Mouse (Mus musculus) C2C12 (cell line): ENCODE measurements around the gene Ubox5. TPM values are rescaled to one million over a fixed set of nuclear protein-coding genes. Genes with fewer than 3 reads are reported as not detected.

Source experiments
- H3K27me3 ChIP-seq: one replicate; pipeline ENCODE4 v1.6.1; 2011; ENCODE audit not compliant: control insufficient read depth, insufficient read depth, insufficient read length
- H3K36me3 ChIP-seq: one replicate; pipeline ENCODE4 v1.6.1; 2011; ENCODE audit not compliant: control insufficient read depth, insufficient read depth
- H3K4me3 ChIP-seq: one replicate; pipeline ENCODE4 v1.5.1; 2011; ENCODE audit warnings: mild to moderate bottlenecking, control low read depth; ENCODE audit not compliant: poor library complexity, insufficient read depth, severe bottlenecking
- H3K79me2 ChIP-seq: one replicate; pipeline ENCODE4 v1.6.1; 2011; ENCODE audit not compliant: control insufficient read depth, insufficient read depth
- H3K79me3 ChIP-seq: one replicate; pipeline ENCODE4 v1.6.1; 2011; ENCODE audit warnings: low read depth, control low read depth
- H3ac ChIP-seq: one replicate; pipeline ENCODE3; 2011; ENCODE audit warnings: low read depth; ENCODE audit not compliant: control insufficient read depth, insufficient read length
- CEBPB ChIP-seq: IDR thresholded peaks from one replicate; pipeline ENCODE4 v1.6.1; 2011; ENCODE audit warnings: low read depth, mild to moderate bottlenecking, control low read depth, moderate library complexity
- CTCF ChIP-seq: IDR thresholded peaks from one replicate; pipeline ENCODE4 v1.5.1; 2011; ENCODE audit not compliant: control insufficient read depth, insufficient read depth, insufficient read length
- FOSL1 ChIP-seq: IDR thresholded peaks from one replicate; pipeline ENCODE4 v1.8.0; 2011; ENCODE audit warnings: mild to moderate bottlenecking, low read length; ENCODE audit not compliant: poor library complexity, insufficient read depth, severe bottlenecking
- MAX ChIP-seq: IDR thresholded peaks from one replicate; pipeline ENCODE4 v1.6.1; 2011; ENCODE audit warnings: mild to moderate bottlenecking, control low read depth
- MYOD1 ChIP-seq: IDR thresholded peaks from one replicate; pipeline ENCODE4 v1.6.1; 2011; ENCODE audit warnings: low read depth; ENCODE audit not compliant: control insufficient read depth, insufficient read length
- MYOG ChIP-seq: IDR thresholded peaks from one replicate; pipeline ENCODE4 v1.6.1; 2011; ENCODE audit not compliant: control insufficient read depth, insufficient read length; ENCODE audit errors: extremely low read depth
- USF1 ChIP-seq: IDR thresholded peaks from one replicate; pipeline ENCODE4 v1.6.1; 2011; ENCODE audit warnings: low read depth, mild to moderate bottlenecking, control low read depth, moderate library complexity
- polyA plus RNA-seq: library from polyadenylated mRNA; unstranded; fragments of >200 nt; fragmentation: generic; extraction: Trizol; gene quantifications from one replicate; pipeline ENCODE4 v1.2.1, GENCODE M21; 2012; ENCODE audit warnings: missing spikeins

Ubox5 gene
- polyA plus RNA-seq, 1 experiment: 5.2 TPM

DNA sequence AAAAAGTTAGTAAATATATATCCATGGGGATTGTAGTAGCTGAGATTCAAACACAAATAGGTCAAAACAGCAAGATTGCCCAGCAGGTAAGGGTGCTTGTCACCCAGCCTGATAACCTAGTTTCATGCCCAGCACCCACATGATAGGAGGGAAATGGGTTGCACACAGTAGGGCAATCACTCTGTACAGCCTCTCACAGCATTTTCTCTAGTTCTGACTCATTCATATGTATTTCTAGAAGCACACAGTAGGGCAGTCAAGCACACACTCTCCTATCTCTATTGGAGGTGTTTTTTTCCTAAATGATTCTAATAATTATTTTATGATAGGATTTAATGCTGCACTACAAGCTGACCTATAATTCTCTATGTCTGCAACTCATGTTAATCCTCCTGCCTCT, 59.9 kb downstream of the Ubox5 start:
- no peak overlapping the region for H3ac ChIP-seq
- H3K79me2 ChIP-seq: peaks cover 16% of the 10 kb centered on the region
- H3K36me3 ChIP-seq: peaks cover 29% of the 10 kb centered on the region
- H3K27me3 ChIP-seq: no peaks in the 10 kb centered on the region
- peaks cover 6% of the 10 kb centered on the region for H3K79me3 ChIP-seq
- TF ChIP-seq FOSL1: no peak
- no peak for TF ChIP-seq CTCF
- no peak for TF ChIP-seq MYOD1
- TF ChIP-seq MAX: no peak
- TF ChIP-seq MYOG: no peak
- TF ChIP-seq USF1: no peak
- TF ChIP-seq CEBPB: no peak
- no peak overlapping the region for H3K4me3 ChIP-seq

DNA sequence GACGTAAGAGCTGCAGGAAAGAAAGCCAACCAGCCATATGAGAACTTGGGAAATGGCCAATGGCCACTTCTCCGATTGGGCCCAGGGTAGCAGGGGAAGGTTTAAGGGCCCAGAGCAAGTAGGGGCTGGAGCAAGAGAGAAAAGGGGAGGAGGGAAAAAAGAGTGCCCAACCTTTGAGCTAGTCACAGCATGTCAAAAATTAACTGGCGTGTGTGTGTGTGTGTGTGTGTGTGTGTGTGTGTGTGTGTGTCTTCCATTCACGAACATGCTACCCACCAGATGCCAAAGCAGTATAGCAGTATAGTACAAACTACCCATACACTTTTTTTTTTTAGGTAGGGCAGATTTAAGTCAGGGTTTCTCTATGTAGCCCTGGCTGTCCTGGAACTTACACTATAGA, 60.9 kb downstream of the Ubox5 start:
- TF ChIP-seq CEBPB: no peak
- no peak for TF ChIP-seq MYOD1
- TF ChIP-seq MAX: no peak
- no peak for TF ChIP-seq CTCF
- TF ChIP-seq MYOG: no peak
- TF ChIP-seq FOSL1: no peak
- TF ChIP-seq USF1: no peak
- H3K27me3 ChIP-seq: no peaks in the 10 kb centered on the region

GRCm38 (mm10) chr2:130564983-130565382, 64.9 kb downstream of the Ubox5 start:
- H3ac ChIP-seq: no peak overlapping the region
- H3K4me3 ChIP-seq: no peak overlapping the region
- peaks cover 30% of the 10 kb centered on the region for H3K79me2 ChIP-seq
- no peak for TF ChIP-seq CTCF
- TF ChIP-seq MYOG: no peak
- TF ChIP-seq MYOD1: no peak
- no peak for TF ChIP-seq CEBPB
- no peak for TF ChIP-seq USF1
- no peak for TF ChIP-seq MAX
- no peak for TF ChIP-seq FOSL1
- H3K27me3 ChIP-seq: no peaks in the 10 kb centered on the region
- peaks cover 30% of the 10 kb centered on the region for H3K36me3 ChIP-seq
- peaks cover 18% of the 10 kb centered on the region for H3K79me3 ChIP-seq

More for the DNA sequence above, 60.9 kb downstream of the Ubox5 start:
- no peak overlapping the region for H3ac ChIP-seq
- peaks cover 26% of the 10 kb centered on the region for H3K79me2 ChIP-seq
- no peak overlapping the region for H3K4me3 ChIP-seq
- peaks cover 30% of the 10 kb centered on the region for H3K36me3 ChIP-seq
- H3K79me3 ChIP-seq: peaks cover 16% of the 10 kb centered on the region

- Histone ChIP-seq H3ac (peak overlapping the region; percentile 98), H3K27me3 (no peaks in the 10 kb centered on the region), H3K79me3 (peaks cover 18% of the 10 kb centered on the region), H3K36me3 (peaks cover 30% of the 10 kb centered on the region), H3K79me2 (peaks cover 30% of the 10 kb centered on the region), H3K4me3 (peak overlapping the region; percentile 92)
- TF ChIP-seq MAX (no peak), MYOD1 (no peak), CEBPB (no peak), MYOG (no peak), USF1 (no peak), FOSL1 (no peak), CTCF (no peak)
Observed at GRCm38 (mm10) chr2:130564063-130564462, 65.8 kb downstream of the Ubox5 start.

DNA sequence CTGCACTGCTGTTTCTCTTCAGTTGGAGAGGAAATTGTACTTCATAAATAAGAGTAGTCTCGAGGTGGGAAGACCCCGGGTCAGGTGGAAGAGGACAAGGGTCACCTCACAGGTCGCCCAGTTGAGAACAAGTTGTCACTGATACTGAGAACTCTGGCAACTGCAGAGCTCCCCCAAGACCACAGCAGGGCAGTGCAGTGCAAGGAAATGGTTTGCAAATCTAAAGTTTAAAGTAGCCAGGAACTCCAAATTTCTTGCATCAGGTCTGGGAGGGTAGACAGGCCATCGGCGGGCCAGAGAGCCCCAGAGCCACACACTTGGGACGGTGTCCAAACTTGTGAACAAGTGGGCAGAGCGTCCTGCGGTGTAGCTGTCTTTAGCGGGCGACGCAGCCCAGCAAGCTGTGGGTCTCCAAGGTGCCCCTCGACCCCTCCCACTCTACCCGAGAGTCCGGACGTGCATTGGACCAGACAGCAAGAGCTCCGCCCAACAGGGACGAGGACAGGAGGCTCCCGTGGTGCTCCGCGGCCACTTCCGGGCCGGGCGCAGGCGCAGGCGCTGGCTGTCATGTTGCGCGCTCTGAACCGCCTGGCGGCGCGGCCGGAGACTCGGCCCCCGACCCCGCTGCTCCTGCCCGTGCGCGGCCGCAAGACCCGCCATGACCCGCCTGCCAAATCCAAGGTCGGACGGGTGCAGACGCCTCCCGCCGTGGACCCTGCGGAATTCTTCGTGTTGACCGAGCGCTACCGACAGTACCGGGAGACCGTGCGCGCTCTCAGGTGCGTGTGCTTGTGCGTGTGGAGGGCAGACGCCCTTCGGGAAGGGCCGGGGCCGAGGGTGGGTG, 66.4 kb downstream of the Ubox5 start, which contains the start of gene Mrps26:
Mrps26 (plus strand) TSS at position 531 of the 844 bp plus-strand sequence.
- Histone ChIP-seq H3K27me3 (no peaks in the 10 kb centered on the region), H3ac (peak within 1 kb of the TSS; percentile 98), H3K4me3 (peak within 1 kb of the TSS; percentile 92), H3K79me2 (peaks cover 30% of the 10 kb centered on the region), H3K79me3 (peaks cover 18% of the 10 kb centered on the region), H3K36me3 (peaks cover 31% of the 10 kb centered on the region)
- no peak for TF ChIP-seq USF1
- peak; percentile 14 for TF ChIP-seq MAX
